8 mouse cellular contexts compared by ENCODE assay signal in the genomic region with DNA sequence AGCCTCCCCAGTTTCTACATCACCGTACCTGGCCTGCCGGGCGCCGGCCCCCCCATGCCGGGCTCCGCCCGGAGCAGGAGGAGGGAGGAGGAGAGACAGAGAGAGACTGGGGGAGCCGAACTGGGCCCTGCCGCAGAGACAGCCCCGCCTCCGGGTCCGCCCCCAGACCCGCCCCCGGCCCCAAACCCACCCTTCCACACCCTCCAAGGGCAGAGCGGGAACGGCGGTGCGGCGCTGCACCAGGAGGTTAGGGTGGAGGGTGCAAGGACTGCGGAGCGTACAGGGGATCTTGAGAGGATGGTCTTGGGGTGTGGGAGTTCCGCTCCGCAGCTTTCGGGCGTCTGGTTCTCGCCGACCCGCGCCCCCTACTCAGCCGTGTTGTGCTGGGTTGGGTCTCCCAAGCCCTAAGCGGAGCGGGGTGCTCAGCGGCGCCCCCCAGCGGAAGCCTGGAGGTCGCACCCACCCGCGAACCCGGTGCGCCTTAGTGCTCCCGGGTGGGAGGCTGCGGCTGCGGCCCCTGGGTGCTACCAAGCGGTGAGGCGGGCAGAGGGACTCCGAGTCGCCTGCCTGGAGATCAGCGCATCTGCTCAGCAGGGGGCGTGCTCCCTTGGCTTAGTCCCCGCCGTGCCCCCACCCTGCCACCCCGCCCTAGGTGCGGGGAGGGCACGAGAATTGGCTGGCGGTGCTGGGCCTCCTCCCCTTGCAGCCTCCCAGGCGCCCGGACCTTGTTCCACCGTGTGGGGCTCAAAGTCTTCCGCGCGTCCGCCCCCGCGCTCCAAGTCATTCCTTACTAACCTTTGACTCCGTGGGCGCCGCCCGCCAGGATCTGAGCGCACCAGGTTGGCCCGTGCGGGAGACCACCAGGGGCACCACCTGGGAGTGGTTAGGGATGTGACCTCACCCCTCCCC. TPM values are rescaled to one million over a fixed set of nuclear protein-coding genes. Genes with fewer than 3 reads are reported as not detected.
DNase-seq lines count a peak whose midpoint lies in the region; ATAC-seq and TF ChIP-seq lines count a peak whose summit lies in the region.

TSS of gene Nyap1 (minus strand) at position 585 of the 909 bp plus-strand sequence.

- peak within 1 kb of the TSS; percentile 80 for H3K9ac ChIP-seq in forebrain, postnatal 0 days

- H3K4me1 ChIP-seq in forebrain, postnatal 0 days (ENCODE audit: insufficient read depth): peaks cover 21% of the 10 kb centered on the region
- H3K4me1 ChIP-seq in hindbrain, embryonic 10.5 days (replicated peaks): peaks cover 57% of the 10 kb centered on the region

- H3K4me3 ChIP-seq in forebrain, postnatal 0 days (ENCODE audit: low read depth, low read length): peak within 1 kb of the TSS; percentile 74
- H3K4me3 ChIP-seq in hindbrain, embryonic 10.5 days: peak within 1 kb of the TSS; percentile 74

- DNase-seq in MN1 (ENCODE audit: low spot score): peak; percentile 89
- peak; percentile 80 to 90 for DNase-seq in cerebellum, adult 18-20 months
- peak; percentile 93 for DNase-seq in forebrain, postnatal 0 days
- DNase-seq in hindbrain, embryonic 10.5 days (ENCODE audit: low spot score): peak; percentile 87
- peak; percentile 89 for DNase-seq in layer of hippocampus, postnatal 25 days (ENCODE audit: extremely low spot score in 1 of 2, low spot score in 1 of 2)
- peak; percentile 62 for DNase-seq in lung, postnatal 25 days (ENCODE audit: low spot score)
- DNase-seq in retina, embryonic 14.5 days (ENCODE audit: low spot score): peak; percentile 87
- DNase-seq in thymus, postnatal 4 days: peak; percentile 97

- no peaks in the 10 kb centered on the region for H3K27me3 ChIP-seq in forebrain, postnatal 0 days (ENCODE audit: insufficient read depth, low read length)
- H3K27me3 ChIP-seq in hindbrain, embryonic 10.5 days (ENCODE audit: insufficient read depth, poor library complexity, severe bottlenecking): peaks cover 9% of the 10 kb centered on the region; the same call in 1 of the 2 replicates

- peak within 1 kb of the TSS; percentile 90 for H3K4me2 ChIP-seq in forebrain, postnatal 0 days (ENCODE audit: low read depth)

- peak within 1 kb of the TSS; percentile 84 for H3K27ac ChIP-seq in forebrain, postnatal 0 days (ENCODE audit: low read depth, low read length)
- H3K27ac ChIP-seq in hindbrain, embryonic 10.5 days: peak within 1 kb of the TSS; percentile 94

- peak; percentile 95 for TF ChIP-seq CTCF in forebrain, postnatal 0 days (IDR thresholded peaks at IDR 0.05; ENCODE audit: low read depth)

- peaks cover 10% of the 10 kb centered on the region; the same call in 1 of the 2 replicates for H3K36me3 ChIP-seq in forebrain, postnatal 0 days (ENCODE audit: insufficient read depth)
- peaks cover 23% of the 10 kb centered on the region for H3K36me3 ChIP-seq in hindbrain, embryonic 10.5 days

- 2% methylated on average over 68 of the region's 71 CpGs for WGBS in forebrain, postnatal 0 days
- under 1% methylated on average over 71 of the region's 71 CpGs for WGBS in hindbrain, embryonic 10.5 days

- ATAC-seq in forebrain, postnatal 0 days: peak; percentile 89

- H3K9me3 ChIP-seq in forebrain, postnatal 0 days (ENCODE audit: low read length): no peaks in the 10 kb centered on the region
- 0 out of 2 replicates have a peak, but pooled peaks cover 3% of the 10 kb centered on the region for H3K9me3 ChIP-seq in hindbrain, embryonic 10.5 days

RNA-seq across cellular contexts. Expression of gene Nyap1, which starts in this region (rescaled TPM):
- total RNA-seq in forebrain, postnatal 0 days (2014; rRNA removed): 251 and 252 TPM in 2 replicates
- 42.0 and 48.9 TPM in 2 replicates for polyA plus RNA-seq in forebrain, postnatal 0 days (2015; fragmentation: Nextera tagmentation; extraction: Ambion mirVana)
- 4.7 and 9.5 TPM in 2 replicates for polyA plus RNA-seq in hindbrain, embryonic 10.5 days (2016; fragmentation: Nextera tagmentation; extraction: Ambion mirVana)
- total RNA-seq in layer of hippocampus, postnatal 25 days (2021): 10 to 100 TPM; 63.9 to 65.5 TPM

Comparison
In these comparisons a context has a peak if more than half of its experiments do, and no peak if none do; other contexts are left out.
1. Peak in every context shown above with its lines: DNase-seq, ATAC-seq, H3K4me3 ChIP-seq and H3K27ac ChIP-seq.